Mouse (Mus musculus): ENCODE data around the gene B3gnt8. TPM values are rescaled to one million over a fixed set of nuclear protein-coding genes. Genes with fewer than 3 reads are reported as not detected.

B3gnt8 gene
- polyA plus RNA-seq, 1 experiment, result 0.96 TPM

- Histone ChIP-seq H3K79me2 (ENCODE audit: control insufficient read depth, insufficient read depth) (no peaks in the 10 kb centered on the region), H3K36me3 (ENCODE audit: control insufficient read depth, insufficient read depth) (no peaks in the 10 kb centered on the region), H3K27me3 (ENCODE audit: control insufficient read depth, insufficient read depth, insufficient read length) (no peaks in the 10 kb centered on the region), H3K4me3 (ENCODE audit: insufficient read depth, poor library complexity, severe bottlenecking) (no peak overlapping the region), H3K79me3 (ENCODE audit: low read depth) (no peaks in the 10 kb centered on the region), H3ac (ENCODE audit: control insufficient read depth, insufficient read length, low read depth) (no peak overlapping the region)
- TF ChIP-seq USF1 (IDR thresholded peaks at IDR 0.05; ENCODE audit: low read depth) (no peak), MYOG (IDR thresholded peaks at IDR 0.05; ENCODE audit: control insufficient read depth, extremely low read depth, insufficient read length) (no peak), FOSL1 (IDR thresholded peaks at IDR 0.05; ENCODE audit: insufficient read depth, low read length, poor library complexity, severe bottlenecking) (no peak), MYOD1 (IDR thresholded peaks at IDR 0.05; ENCODE audit: control insufficient read depth, insufficient read length, low read depth) (no peak), MAX (IDR thresholded peaks at IDR 0.05) (no peak), CTCF (IDR thresholded peaks at IDR 0.05; ENCODE audit: control insufficient read depth, insufficient read depth, insufficient read length) (no peak), CEBPB (IDR thresholded peaks at IDR 0.05; ENCODE audit: low read depth) (no peak)
These were observed 13.3 kb downstream of the B3gnt8 start for GRCm38 (mm10) chr7:25639754-25640153.

- no peaks in the 10 kb centered on the region for H3K79me2 ChIP-seq (ENCODE audit: control insufficient read depth, insufficient read depth)
- no peaks in the 10 kb centered on the region for H3K36me3 ChIP-seq (ENCODE audit: control insufficient read depth, insufficient read depth)
- TF ChIP-seq MAX (IDR thresholded peaks at IDR 0.05) (no peak), USF1 (IDR thresholded peaks at IDR 0.05; ENCODE audit: low read depth) (no peak), CEBPB (IDR thresholded peaks at IDR 0.05; ENCODE audit: low read depth) (no peak), FOSL1 (IDR thresholded peaks at IDR 0.05; ENCODE audit: insufficient read depth, low read length, poor library complexity, severe bottlenecking) (no peak), CTCF (IDR thresholded peaks at IDR 0.05; ENCODE audit: control insufficient read depth, insufficient read depth, insufficient read length) (no peak), MYOG (IDR thresholded peaks at IDR 0.05; ENCODE audit: control insufficient read depth, extremely low read depth, insufficient read length) (no peak), MYOD1 (IDR thresholded peaks at IDR 0.05; ENCODE audit: control insufficient read depth, insufficient read length, low read depth) (no peak)
- no peak overlapping the region for H3K4me3 ChIP-seq (ENCODE audit: insufficient read depth, poor library complexity, severe bottlenecking)
- no peaks in the 10 kb centered on the region for H3K79me3 ChIP-seq (ENCODE audit: low read depth)
- H3ac ChIP-seq (ENCODE audit: control insufficient read depth, insufficient read length, low read depth), result no peak overlapping the region
- no peaks in the 10 kb centered on the region for H3K27me3 ChIP-seq (ENCODE audit: control insufficient read depth, insufficient read depth, insufficient read length)
These were observed 17.7 kb downstream of the B3gnt8 start for GRCm38 (mm10) chr7:25644136-25644535.

- TF ChIP-seq MAX (IDR thresholded peaks at IDR 0.05), result no peak
- Histone ChIP-seq H3K36me3 (ENCODE audit: control insufficient read depth, insufficient read depth) (no peaks in the 10 kb centered on the region), H3K79me2 (ENCODE audit: control insufficient read depth, insufficient read depth) (no peaks in the 10 kb centered on the region), H3K4me3 (ENCODE audit: insufficient read depth, poor library complexity, severe bottlenecking) (no peak overlapping the region), H3K79me3 (ENCODE audit: low read depth) (no peaks in the 10 kb centered on the region), H3ac (ENCODE audit: control insufficient read depth, insufficient read length, low read depth) (no peak overlapping the region), H3K27me3 (ENCODE audit: control insufficient read depth, insufficient read depth, insufficient read length) (no peaks in the 10 kb centered on the region)
These were observed 18.2 kb downstream of the B3gnt8 start for GRCm38 (mm10) chr7:25644631-25645030.

GRCm38 (mm10) chr7:25645074-25645473 is 18.6 kb downstream of the B3gnt8 start:
- Histone ChIP-seq H3K27me3 (ENCODE audit: control insufficient read depth, insufficient read depth, insufficient read length) (no peaks in the 10 kb centered on the region), H3K36me3 (ENCODE audit: control insufficient read depth, insufficient read depth) (no peaks in the 10 kb centered on the region), H3K79me2 (ENCODE audit: control insufficient read depth, insufficient read depth) (no peaks in the 10 kb centered on the region)

GRCm38 (mm10) chr7:25647574-25648123 is 21.2 kb downstream of the B3gnt8 start:
- Histone ChIP-seq H3K79me3 (ENCODE audit: low read depth) (no peaks in the 10 kb centered on the region), H3ac (ENCODE audit: control insufficient read depth, insufficient read length, low read depth) (no peak overlapping the region), H3K79me2 (ENCODE audit: control insufficient read depth, insufficient read depth) (no peaks in the 10 kb centered on the region), H3K4me3 (ENCODE audit: insufficient read depth, poor library complexity, severe bottlenecking) (no peak overlapping the region), H3K27me3 (ENCODE audit: control insufficient read depth, insufficient read depth, insufficient read length) (no peaks in the 10 kb centered on the region), H3K36me3 (ENCODE audit: control insufficient read depth, insufficient read depth) (no peaks in the 10 kb centered on the region)
- TF ChIP-seq CEBPB (IDR thresholded peaks at IDR 0.05; ENCODE audit: low read depth) (no peak), USF1 (IDR thresholded peaks at IDR 0.05; ENCODE audit: low read depth) (no peak), MYOG (IDR thresholded peaks at IDR 0.05; ENCODE audit: control insufficient read depth, extremely low read depth, insufficient read length) (no peak), MAX (IDR thresholded peaks at IDR 0.05) (no peak), MYOD1 (IDR thresholded peaks at IDR 0.05; ENCODE audit: control insufficient read depth, insufficient read length, low read depth) (no peak), CTCF (IDR thresholded peaks at IDR 0.05; ENCODE audit: control insufficient read depth, insufficient read depth, insufficient read length) (no peak), FOSL1 (IDR thresholded peaks at IDR 0.05; ENCODE audit: insufficient read depth, low read length, poor library complexity, severe bottlenecking) (no peak)

More at GRCm38 (mm10) chr7:25645074-25645473, 18.6 kb downstream of the B3gnt8 start:
- no peaks in the 10 kb centered on the region for H3K79me3 ChIP-seq (ENCODE audit: low read depth)
- H3K4me3 ChIP-seq (ENCODE audit: insufficient read depth, poor library complexity, severe bottlenecking), result no peak overlapping the region
- no peak for TF ChIP-seq CEBPB (IDR thresholded peaks at IDR 0.05; ENCODE audit: low read depth)
- TF ChIP-seq MYOG (IDR thresholded peaks at IDR 0.05; ENCODE audit: control insufficient read depth, extremely low read depth, insufficient read length), result no peak
- no peak for TF ChIP-seq USF1 (IDR thresholded peaks at IDR 0.05; ENCODE audit: low read depth)
- TF ChIP-seq FOSL1 (IDR thresholded peaks at IDR 0.05; ENCODE audit: insufficient read depth, low read length, poor library complexity, severe bottlenecking), result no peak
- TF ChIP-seq CTCF (IDR thresholded peaks at IDR 0.05; ENCODE audit: control insufficient read depth, insufficient read depth, insufficient read length), result no peak
- no peak for TF ChIP-seq MYOD1 (IDR thresholded peaks at IDR 0.05; ENCODE audit: control insufficient read depth, insufficient read length, low read depth)
- TF ChIP-seq MAX (IDR thresholded peaks at IDR 0.05), result no peak
- H3ac ChIP-seq (ENCODE audit: control insufficient read depth, insufficient read length, low read depth), result no peak overlapping the region

DNA sequence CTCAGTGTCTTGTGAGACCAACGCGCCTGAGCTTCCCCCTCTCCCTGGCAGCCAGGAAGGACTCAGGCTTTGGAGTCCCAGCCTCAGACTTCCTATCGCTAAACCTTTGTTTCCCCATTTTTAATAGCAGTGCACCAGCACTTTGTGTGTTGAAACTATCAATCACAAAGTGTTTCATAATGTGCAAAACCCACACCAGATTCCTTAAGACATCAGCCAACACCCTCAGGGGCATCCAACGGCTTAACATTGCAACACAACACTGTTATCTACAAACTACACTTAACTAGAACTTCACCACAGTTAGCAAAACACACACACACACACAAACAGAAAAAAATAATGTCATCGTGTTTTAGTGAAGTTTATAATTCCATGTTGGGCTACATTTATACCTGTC is 23.4 kb downstream of the B3gnt8 start:
- no peak for TF ChIP-seq FOSL1 (IDR thresholded peaks at IDR 0.05; ENCODE audit: insufficient read depth, low read length, poor library complexity, severe bottlenecking)
- TF ChIP-seq CTCF (IDR thresholded peaks at IDR 0.05; ENCODE audit: control insufficient read depth, insufficient read depth, insufficient read length), result no peak
- Histone ChIP-seq H3K79me2 (ENCODE audit: control insufficient read depth, insufficient read depth) (no peaks in the 10 kb centered on the region), H3K79me3 (ENCODE audit: low read depth) (no peaks in the 10 kb centered on the region), H3K4me3 (ENCODE audit: insufficient read depth, poor library complexity, severe bottlenecking) (no peak overlapping the region), H3K27me3 (ENCODE audit: control insufficient read depth, insufficient read depth, insufficient read length) (no peaks in the 10 kb centered on the region), H3ac (ENCODE audit: control insufficient read depth, insufficient read length, low read depth) (no peak overlapping the region), H3K36me3 (ENCODE audit: control insufficient read depth, insufficient read depth) (no peaks in the 10 kb centered on the region)

Data from C2C12 (cell line).